Mouse (Mus musculus): Measurements from ENCODE around the gene Prep.
A peak's percentile ranks its signal among the peaks of the same experiment; 100 is the strongest.

Prep gene

DNA sequence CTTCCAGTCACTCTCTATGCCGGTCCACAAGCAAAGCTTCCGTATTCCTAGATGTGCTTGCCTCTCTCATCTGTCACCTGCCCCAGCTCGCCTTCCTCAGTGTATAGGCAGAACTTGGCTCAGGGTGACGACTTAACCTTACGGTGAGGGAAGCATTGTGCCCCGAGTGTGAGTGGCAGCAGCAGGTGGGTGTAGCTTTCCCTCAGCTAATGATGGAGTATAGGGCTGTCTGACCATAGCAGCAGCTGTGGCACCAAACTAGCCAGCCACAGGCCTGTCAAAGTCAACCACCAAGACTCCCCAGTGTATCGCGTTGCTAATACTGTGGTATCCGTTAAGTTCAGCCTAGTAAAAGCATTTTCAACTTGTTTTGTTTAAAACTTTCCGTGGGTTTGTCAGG, 9.6 kb downstream of the Prep start:
- no peak for DNase-seq (ENCODE audit: low spot score)

DNA sequence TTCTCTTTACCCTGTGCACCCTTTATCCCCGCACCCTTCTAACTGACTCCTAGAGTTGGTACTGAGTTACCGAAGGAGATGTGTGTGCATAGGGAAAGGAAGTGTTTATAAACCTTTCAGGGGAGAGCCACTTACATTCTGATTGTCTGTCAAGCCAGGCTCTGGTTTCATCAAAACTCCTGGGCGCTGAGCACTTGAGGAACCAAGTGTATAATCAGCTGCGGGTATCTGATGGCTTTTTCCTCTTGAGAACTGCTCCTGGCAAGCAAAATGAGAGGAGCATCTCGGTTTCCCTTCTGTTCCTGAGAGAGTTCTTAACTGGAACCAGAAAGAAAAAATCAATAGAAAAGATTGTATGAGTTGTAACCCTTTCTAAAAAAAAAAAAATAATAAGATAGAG, 10.3 kb downstream of the Prep start:
- no peak for DNase-seq (ENCODE audit: low spot score)

DNA sequence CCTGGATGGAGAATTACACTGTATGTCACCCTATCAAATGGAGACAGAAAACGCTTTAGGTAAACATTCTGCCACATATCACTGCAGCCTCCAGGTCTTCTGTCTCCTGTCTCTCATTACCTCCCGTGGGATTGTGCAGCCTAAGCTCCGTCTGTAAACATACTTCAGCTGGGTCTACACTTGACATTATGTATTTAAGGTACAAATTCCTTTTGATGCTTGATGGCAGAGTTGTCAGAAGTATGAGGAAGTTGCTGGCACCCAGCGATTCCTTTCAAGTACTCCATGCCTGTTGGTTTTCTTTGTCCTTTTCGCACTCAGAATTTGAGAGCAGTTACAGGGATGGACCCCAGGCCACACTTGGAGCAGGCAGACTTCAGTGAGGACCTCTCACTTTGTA, 12.8 kb downstream of the Prep start:
- DNase-seq (ENCODE audit: low spot score): no peak

DNA sequence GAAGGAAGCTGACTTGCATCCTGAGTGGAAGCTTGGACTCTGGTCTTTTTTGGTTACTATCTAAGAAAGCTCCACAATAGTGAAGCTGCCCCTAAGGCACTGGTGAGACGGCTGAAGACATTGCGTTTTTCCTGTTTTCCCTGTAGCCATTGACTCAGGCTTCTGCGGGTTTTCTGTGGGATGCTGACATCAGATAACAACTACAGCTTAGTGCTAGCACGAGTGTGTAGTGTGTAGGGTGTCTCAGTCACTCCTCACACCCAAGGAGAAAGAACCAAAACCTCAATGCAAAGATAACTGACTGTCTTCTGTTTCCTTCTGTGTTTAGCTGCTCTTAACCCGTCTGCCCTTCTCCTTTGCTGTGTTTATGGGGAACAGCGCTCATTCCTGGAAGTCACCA, 13.5 kb downstream of the Prep start:
- no peak for DNase-seq (ENCODE audit: low spot score)

DNA sequence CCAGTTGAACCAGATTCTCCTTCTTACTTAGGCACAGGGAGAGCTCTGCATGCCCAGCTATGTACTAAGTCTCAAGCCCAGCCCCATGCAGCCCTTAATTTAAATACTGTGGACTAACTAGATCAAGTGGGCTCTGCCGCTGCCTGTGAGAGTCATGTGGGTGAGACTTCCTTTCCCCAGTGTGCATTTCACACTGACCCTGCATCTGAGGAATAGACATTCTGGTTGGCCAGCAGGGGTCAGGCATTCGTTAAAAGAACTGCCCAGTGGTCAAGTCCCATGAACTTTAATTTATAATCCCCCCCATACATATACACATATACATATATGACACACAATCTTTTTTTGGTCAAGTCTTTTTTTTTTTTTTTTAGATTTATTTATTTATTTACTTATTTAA, 15.7 kb downstream of the Prep start:
- peak; percentile 49 for DNase-seq (ENCODE audit: low spot score)

DNA sequence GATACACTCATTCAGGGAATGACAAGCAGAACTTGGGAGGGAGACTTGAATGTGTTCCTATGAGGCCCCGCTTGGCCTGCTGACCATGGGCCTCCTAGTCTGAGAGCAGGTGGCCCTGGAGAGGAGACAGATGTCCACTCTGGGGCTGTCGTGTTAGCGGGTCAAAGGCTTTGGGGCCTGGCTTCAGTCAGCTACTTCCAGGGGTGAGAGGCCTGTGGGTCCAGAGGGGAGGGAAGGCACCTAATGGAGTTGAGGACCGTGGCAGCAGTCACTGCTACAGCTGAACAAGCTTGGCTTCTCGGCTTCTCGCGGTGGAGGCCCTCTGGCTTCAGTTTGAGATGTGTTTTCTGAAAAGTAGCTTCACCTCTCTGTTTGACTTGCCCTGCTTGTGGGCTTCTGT, 17.0 kb downstream of the Prep start:
- DNase-seq (ENCODE audit: low spot score): peak; percentile 61

DNA sequence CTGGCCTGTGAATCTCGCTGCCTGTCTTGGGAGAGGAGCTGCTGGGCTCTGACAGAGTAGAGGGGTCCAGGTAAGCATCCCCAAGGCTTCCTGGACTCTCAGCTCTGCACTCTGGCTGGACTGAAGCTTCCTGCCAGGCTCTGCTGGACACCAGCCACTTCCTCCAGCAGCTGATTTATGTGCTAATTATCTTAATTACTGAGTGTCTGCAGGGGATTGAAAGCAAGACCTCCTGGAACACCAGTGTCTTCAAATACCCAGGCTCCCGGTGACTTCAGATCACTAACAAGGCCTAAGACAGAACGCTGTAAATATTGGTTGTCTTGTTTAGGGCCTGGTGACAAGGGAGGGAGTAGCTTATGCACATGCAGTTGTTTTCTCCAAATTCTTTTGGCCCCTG, 17.5 kb downstream of the Prep start:
- peak; percentile 89 for DNase-seq (ENCODE audit: low spot score)

DNA sequence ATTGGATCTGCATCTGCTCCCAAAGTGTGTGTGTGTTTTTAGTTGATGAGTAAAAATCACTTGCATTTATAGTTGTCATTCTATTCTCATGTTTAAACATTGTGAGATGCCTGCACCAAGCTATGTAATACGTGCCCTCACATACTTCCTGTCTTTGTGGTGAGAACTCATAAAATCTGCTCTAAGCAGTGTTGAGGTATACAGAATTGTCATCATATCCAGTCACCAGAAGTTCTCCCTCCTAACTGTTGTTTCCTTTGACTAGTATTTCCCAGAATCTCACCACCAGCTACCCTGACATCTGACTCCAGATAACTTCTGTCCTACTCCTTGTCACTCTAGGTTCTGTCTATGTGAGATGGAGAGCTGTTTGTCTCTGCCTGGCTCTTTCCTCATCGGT, 18.3 kb downstream of the Prep start:
- no peak for DNase-seq (ENCODE audit: low spot score)

DNA sequence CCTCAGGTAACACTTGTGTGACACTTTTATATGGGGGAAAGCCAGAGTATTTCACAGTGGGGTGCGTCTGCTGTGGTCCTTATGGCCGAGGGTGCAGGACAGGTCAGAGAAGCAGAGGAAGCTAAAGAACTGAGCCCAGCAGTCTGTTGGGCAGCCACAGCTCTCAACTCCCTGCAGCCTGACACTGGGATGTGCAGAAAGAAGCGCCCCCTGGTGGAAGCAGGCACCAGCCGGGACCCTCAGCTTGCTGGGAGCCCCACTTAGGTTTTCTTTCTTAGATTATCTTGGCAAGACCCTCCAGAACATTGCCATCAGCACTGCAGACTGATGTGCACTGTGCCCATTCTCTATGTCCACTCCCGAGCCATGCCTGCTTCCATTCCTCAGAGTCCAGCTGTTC, 19.6 kb downstream of the Prep start:
- DNase-seq (ENCODE audit: low spot score): no peak

DNA sequence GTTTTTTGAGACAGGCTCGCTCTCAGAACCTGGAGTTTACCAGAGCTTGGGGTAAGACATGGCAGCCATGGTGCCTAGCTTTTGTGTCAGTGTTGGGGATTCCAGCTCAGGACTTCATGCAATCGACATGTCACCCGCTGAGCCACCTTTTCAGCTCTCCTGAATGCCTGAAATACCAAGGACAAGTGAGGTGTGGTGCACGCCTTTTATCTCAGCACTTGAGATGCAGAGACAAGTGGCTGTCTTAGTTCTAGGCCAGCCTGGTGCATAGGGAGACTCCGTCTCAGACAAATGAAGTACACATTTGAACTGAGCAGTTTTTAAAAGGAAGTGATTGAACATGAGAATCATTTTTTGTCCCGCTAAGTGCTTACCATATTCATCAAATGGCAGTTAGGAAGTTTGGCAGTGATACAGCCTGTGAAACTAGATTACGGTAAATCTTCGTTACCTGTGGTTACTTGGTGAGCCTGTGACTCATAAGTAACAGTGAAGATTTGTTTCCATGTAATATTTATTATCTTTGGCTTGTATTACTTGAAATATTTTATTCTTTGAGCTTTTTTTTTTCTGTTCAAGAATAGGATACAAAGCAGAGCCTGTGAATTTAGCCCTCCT, 24.6 kb downstream of the Prep start:
- no peak for DNase-seq (ENCODE audit: low spot score)

DNA sequence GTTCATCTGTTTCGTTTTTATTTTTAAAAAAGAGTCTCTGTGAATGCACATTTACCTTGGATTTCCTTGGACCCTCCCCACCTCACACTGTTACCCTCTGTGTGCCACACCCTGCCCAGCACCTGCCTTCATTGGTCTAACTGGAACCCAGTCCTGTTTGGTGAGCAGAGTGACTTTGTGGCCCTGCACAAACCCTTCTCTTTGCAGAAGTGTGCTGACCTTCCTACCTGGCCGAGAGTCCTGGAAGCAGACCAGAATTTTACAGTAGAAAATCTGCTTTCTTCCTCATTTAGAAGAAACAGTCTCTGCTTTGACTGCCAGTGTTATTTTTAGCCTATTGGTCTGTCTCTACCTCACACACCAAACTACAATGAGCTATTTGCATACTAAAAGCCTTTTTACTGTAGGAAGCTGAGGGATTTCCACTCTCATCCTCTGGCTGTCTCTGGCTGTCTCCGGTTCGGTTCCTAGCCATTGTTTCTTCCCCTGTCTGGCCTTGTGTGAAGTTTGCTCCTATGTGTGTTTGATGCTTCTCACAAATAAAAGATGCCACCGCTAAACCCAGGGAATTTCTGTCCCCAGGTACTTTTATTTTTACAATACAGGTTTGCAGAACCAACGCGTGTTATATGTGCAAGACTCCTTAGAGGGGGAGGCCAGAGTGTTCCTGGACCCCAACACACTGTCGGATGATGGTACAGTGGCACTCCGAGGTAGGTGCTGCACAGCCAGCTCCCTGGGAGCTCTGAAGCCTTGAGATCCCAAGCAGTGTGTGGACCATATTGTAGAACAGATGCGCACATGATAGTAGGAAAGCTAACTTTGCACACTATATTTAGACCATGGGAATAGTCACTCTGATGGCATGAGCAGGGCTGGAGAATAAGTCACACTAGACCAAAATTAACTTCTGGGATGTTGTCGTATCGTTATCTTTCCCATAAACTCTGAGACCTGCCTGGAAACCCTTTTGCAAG, 25.4 kb downstream of the Prep start:
- DNase-seq (ENCODE audit: low spot score): no peak

DNA sequence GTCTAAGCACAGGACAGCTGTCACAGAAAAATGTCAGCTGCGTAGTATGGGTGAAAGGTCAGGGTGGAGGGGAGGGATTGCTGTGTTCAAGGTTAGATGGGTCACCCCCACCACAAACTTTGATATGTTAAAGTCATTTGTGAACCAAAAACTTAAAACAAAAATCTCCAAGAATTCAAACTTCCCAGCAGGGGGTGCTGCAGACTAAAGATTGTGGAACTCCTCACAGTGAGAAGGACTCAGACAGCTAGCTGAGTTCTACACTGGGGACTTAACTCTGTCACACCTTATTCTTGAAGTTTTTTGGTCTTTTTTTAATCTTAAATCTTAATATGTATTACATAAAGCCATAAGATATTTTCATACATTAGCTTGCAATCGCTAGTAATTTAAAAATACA, 31.7 kb downstream of the Prep start:
- DNase-seq (ENCODE audit: low spot score): peak; percentile 61

DNA sequence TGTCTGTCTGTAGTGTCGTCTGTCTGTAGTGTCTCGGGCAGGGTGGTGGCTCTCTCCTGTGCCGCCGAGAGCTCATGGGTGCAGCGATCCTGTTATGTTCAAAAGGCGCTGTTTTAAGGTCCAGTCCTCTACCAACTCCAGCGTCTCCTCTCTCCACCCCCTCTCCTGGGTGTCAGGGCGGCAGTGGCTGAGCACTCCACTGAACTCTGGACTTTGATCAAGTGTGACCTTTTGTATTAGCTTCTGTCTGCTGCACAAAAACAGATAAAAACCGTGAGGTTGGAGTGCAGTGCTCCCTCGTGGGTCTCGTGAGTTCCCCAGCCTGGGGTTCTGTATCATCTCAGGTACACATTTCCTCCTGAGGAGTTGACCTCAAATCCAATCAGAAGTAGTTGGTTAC, 33.5 kb downstream of the Prep start:
- DNase-seq (ENCODE audit: low spot score): no peak

DNA sequence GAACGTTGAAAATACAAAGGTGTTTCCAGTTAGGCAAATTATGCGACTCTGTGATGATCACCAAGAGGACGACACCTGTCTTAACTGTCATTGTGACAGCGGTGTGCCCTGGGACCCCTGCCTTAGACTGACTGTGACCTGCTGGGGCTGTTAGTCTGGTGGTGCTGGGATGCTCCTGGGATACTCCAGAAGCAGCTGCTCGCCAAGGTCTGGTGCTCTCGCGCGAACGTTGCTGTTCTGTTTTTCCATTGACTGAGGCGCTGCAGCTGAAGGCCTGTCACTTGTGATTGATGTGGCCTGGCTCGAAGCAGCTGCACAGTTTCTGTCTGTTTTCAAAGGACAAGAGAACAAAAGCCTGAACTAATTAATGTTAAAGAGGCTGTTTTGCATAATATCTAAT, 36.2 kb downstream of the Prep start:
- DNase-seq (ENCODE audit: low spot score): peak; percentile 71

DNA sequence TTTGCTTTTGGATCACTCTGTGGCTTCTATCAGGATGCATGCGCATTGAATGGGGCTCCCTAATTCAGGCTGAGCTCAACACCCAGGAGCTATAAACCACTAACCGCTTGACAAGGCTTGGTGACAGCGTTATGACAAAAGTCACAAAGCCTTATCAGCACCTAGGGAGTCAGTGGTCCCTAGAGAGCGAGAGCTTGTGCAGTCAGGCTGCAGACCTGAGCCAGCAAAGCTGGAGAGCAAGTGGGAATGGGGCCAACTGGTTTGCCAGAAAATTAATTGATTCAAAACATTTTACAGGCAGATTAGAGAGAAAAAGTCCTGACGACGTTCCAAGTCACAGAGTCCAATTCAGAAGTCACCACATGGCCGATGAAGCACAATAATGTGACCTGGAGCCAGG, 37.1 kb downstream of the Prep start:
- peak; percentile 67 for DNase-seq (ENCODE audit: low spot score)

DNA sequence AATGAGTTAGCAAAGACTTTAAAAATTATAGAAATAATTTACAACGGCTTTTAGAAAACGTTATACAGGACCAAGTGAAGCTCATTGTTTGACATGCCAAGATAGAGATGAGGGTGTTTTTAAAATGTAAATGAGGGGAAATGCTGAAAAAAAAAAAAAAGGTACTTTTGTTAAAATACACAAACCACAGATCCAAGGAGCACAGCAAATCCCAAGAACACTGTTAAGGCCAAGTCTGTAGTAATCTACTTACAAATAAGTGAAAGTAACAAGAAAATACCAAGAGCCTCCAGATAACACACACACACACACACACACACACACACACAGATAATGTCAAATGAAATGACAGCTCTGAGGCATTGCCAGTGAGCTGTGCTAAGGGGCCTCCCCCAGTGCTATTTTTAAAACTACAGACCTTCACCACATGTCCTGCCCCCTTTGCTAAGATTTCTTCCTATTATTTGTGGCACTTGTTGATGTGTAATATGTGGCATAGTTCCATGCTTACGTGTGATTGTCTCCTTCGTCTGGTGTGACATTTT, 37.6 kb downstream of the Prep start:
- DNase-seq (ENCODE audit: low spot score): no peak

DNA sequence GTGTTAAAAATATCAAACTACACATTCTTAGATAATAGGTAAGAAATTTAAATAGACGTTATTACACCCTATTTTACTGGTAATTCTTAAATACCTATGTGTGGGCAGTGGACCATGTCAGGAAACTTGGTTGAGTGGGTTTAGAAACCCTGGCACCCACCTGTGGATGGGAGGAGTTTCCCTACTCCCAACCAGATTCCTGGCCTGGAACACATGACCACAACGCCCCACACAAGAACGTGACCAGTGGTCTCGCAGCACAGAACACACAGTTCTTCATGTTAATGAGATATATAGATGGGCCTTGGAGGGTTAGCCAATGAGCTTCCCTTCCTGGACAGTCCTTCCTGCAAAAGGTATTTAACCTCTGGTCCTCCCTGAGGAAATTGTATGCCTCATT, 39.5 kb downstream of the Prep start:
- DNase-seq (ENCODE audit: low spot score): no peak

DNA sequence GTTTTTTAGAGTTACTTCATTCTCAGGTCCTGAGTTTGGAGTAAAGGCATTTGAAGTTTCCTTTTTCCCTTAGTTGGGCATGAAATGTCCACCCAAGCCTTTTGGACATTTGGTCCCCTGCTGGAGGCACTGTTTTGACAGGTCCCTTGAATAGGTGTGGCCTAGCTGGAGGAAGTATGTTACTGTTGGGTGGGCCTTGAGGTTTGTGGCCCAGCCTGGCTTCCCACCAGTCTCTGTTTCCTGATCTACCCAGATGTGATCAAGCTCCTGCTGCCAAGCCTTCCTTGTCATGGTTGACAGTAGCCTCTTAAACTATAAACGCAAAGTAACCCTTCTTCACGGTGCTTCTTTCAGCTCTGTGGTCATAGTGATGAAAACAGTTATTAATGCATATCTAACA, 40.3 kb downstream of the Prep start:
- no peak for DNase-seq (ENCODE audit: low spot score)

DNA sequence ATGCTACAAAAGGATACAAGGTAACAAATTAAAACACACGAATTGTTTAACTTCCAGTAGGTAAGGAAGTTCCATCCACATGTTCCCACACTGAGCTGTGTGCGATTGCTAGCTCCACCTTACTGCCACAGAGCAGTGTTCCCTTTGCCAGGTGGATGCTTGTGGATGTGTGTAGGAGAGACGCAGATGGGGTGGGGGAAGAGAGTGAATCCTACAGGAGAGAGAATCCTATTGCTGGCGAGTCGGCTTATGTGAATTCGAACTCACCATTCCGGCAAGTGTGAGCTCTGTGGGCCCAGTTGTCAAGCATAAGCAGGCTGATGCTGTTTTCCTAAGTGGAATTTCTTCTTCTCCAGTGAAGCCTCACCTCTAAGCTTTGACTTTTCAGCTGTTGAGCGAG, 42.0 kb downstream of the Prep start:
- no peak for DNase-seq (ENCODE audit: low spot score)

DNA sequence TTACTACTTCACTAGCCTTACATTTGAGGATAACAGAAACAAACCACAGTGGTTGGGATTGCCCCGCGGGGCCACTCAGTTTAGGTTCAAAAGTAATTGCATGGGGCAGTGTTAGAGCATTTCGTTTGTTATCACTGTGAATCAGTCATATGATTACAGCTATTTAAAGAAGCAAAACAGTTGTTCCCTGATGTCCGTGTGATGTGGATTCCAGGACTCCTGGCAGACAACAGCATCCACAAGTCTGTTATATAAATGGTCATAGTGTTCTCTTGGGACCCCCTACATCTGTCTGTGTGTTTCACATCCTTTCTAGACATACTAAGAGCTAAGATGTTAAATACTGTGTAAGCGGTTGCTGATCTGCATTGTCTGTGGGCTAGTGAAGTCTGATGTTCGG, 43.0 kb downstream of the Prep start:
- DNase-seq (ENCODE audit: low spot score): no peak

DNA sequence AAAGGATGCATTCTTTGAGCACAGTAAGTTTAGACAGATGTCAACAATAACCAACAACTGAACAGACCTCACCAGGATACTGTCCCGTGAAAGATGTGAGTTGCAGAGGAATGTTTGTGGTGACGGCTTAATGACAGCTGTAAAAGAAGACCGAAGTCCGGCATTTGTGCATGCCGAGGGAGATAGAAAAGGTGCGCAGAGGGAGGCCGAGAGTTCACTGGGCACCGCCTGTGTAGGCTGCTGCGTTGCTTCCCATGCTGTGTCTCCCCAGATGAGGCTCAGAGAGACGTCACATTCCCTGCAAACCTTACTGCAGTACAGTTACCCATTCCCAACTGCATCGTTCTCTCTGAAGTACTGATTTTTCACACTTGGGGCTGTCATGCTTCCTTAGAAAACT, 45.9 kb downstream of the Prep start:
- no peak for DNase-seq (ENCODE audit: low spot score)

DNA sequence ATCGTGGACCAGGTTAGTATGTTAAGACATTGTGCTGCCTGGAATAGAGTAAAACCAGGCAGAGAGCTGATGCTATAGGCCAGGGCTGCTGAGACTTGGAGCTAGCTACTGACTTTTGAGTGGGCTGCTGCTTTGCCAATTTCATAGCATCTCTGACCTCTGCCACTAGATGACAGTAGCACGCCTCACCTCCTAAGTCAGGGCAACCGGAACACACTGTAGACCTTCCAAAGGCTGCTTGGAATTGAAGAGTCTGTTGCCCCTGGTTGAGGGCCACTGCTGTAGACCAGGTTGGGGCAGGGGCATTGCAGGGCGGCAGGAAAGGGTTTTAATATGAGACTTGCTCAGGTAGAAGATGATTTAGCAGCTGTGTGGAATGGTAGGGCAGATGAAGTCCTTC, 47.5 kb downstream of the Prep start:
- DNase-seq (ENCODE audit: low spot score): peak; percentile 62

DNA sequence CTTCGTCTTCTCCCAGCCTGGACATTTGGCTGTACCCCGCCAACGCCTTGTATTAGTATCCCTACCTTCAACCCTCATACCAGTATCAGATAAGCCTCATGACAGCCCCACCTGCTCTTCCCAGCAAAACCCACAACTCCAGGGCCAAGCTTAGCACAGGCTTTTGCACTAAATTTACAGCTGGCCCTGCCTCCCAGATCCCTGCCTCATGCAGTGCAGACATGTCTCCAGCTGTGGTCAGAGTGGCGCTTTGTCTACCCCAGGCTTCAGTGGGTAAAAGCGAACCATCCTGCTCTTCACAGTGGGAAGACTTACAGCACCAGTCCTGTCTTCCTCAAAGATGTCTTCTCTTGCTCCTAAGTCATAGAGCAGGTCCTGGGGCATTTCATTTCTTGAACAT, 49.8 kb downstream of the Prep start:
- DNase-seq (ENCODE audit: low spot score): no peak

Data from MN1 (cell line).